Mouse (Mus musculus): ENCODE measurements around the gene Sec22c.

Gene Sec22c

DNA sequence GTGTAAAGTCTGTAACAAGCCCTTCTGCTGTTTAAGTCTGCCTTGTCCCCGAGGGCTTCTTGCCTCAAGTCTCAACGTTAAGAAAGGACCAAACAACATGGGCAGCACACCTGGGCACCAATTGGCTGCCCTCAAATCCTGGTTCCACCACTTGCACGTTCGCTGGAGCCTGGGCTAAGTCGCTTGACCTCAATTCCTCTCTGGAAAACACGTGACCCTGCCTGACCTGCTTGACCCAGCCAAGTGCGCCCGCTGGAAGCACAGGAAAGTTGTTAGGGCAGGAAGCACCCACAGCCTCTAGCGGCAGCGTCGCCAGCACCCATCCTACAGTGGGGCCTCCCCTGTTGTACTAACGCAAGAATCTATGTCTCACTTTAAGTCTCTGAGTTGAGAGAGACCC, 10.6 kb downstream of the Sec22c start:
- DNase-seq (ENCODE audit: low read depth) = no peak

DNA sequence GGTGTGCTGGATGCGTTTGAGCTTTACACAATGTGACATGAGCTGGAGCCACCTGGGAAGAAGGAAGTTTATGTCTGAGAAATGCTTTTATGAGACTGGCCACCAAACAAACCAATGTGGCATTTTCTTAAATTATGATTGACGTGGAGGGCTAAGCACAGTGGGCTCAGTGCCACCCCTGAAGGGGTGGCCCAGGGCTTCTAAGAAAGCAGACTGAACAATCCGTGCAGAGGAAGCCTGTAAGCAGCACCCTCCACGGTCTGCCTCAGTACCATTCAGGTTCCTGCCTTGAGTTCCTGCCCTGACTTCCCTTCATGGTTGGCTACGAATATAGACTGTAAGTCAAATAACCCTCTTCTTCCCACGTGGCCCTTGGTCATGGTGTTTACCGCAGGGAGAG, 14.6 kb downstream of the Sec22c start:
- no peak for DNase-seq (ENCODE audit: low read depth)

- no peak for DNase-seq (ENCODE audit: low read depth)
These were observed 15.1 kb downstream of the Sec22c start for GRCm38 (mm10) chr9:121690200-121690651.

GRCm38 (mm10) chr9:121684702-121685101, 20.6 kb downstream of the Sec22c start:
- DNase-seq (ENCODE audit: low read depth) = no peak

DNA sequence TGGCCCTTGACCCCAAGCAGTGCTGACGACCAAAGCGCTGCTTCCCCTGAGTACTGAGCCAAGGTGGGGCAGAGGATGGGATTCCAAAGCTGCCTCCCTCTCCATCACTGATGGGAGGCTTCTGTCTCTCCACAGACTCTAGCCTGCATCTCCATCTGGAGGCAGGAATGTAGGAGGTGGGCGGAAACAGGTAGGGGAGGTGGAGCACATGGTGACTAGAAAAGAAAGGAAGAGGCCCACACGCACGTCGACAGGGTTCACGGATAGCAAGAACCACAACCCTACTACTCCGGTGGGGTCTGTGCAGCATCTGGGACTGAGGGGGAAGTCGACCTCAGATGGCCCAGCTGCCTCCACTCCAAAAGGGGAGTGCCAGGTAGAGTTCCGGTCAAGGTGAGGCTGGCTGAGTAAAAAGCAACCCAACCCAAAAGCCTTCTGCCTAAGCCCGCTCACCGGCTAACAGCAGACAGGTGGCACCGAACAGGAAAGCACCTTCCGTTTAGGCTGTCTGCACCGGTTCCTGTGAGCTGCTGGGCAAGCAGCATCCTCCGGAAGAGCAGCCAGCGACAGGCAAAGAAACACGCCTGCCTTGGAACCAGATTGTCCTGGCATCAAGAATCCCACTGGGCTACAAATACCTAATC, 23.1 kb downstream of the Sec22c start:
- DNase-seq (ENCODE audit: low read depth) = no peak

GRCm38 (mm10) chr9:121681191-121681590, 24.1 kb downstream of the Sec22c start:
- DNase-seq (ENCODE audit: low read depth) = no peak

DNA sequence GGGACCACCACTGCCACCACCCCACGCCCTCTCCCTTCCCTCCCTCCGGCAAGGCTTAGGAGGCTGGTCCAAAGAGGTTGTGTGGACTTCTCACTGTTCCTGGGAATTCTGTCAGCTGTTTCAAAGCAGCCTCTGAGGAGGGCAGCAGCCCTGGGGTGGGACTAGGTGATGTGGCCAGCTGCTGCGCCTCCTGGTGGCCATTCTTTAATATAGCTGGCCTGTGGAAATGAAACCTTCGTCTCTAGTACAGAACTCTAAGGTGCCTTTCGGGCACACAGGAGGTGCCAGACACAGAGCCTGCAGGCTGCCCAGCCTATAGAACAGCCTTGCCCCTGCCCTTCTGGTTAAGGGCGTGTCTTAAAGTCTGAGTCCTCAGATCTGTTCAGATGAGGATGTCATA, 25.7 kb downstream of the Sec22c start:
- peak; percentile 91 for DNase-seq (ENCODE audit: low read depth)

DNA sequence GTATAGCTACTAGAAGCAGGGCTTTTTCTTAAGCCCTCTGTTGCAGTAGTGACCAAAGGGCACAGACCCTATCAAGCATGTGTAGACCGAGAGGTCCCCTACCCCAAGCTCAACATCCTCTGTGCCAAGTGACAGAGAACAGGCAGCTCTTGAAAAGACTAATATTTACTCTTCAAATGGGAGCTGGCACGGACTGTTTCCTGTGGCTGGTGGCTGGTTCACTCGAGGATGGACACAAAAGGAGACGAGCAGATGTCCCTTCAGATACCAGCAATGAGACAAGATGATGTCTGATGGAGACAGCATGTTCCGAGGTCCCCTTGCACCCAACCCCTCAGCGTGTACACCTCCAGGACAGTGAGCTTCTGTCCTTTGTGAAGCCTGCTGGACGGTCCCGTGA, 27.8 kb downstream of the Sec22c start:
- no peak for DNase-seq (ENCODE audit: low read depth)

DNA sequence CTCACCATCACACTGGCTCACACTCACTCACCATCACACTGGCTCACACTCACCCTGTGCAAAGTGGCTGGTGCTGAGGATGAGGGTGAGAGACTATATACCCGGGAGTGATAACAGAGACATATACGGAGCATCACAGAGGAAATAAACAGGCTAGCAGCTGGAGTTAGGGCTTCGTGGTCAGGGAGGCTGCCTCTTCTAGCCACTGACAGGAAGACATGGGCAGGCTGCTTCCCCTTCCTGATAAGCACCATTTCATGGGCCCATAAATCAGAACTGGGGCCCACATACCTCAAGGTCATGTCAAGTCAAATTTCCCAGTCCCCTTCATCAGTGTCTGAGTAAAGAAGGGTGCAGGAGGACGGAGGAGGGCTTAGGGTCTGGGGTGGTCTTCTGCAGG, 28.2 kb downstream of the Sec22c start:
- no peak for DNase-seq (ENCODE audit: low read depth)

GRCm38 (mm10) chr9:121675556-121675955, 29.7 kb downstream of the Sec22c start:
- no peak for DNase-seq (ENCODE audit: low read depth)

DNA sequence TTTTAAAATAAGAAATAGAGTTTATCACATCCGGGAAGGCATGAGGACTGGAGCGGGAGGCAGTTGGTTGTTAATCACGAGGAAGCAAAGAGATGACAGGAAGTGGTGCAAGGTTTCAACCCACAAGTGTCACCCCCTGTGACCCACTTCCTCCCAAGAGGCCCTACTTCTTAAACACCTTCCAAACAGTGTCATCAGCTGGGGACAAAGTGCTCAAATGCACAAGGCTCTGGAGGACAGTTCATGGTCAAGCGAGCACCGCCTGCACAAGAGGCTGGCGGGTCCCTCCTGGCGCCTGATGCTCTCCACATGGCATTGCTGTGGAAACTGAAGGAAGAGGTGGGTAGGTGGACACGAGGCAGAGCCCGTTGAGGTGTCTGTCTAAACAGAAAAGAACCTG, 30.3 kb downstream of the Sec22c start:
- DNase-seq (ENCODE audit: low read depth) = no peak

DNA sequence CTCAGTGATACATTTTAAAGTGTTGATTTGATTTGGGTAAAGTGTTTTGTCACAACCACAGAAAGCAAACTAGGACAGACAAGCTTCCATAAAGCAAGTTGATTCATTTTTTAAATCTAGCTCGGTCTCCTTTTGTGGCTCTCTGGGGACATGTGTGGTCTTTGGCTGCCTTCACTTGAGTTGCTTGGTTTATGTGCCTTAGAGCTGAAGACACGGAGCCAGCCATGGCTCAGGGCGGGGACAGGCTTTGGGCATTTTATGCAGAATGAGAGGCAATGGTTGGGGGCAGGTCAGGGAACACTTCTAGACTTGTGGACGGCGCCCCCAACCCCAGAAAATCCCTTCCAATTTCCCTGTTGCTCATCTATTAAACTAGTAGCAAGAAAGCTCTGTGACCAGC, 31.6 kb downstream of the Sec22c start:
- DNase-seq (ENCODE audit: low read depth) = no peak

GRCm38 (mm10) chr9:121672311-121672710, 33.0 kb downstream of the Sec22c start:
- DNase-seq (ENCODE audit: low read depth) = peak; percentile 95

DNA sequence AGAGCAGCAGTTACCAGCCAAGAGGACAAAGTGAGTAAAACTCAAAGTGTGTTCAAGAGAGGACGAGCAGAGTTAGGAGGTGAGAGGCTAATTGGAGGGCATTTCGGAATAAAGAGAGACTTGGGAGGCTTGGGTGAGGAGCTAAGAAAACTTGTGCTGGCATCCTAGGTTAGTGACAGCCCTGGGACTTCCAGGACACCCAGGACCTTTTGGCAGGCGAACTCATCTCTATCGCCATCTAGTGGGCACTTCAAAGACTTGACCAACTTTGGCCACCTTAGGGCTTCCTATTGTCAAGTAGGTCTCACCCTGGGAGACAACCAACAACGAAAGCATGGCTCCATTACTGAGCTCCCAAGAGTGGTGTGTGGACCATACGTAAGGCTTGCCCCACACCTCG, 34.0 kb downstream of the Sec22c start:
- DNase-seq (ENCODE audit: low read depth) = peak; percentile 31

- peak; percentile 87 for DNase-seq (ENCODE audit: low read depth)
These were observed 35.9 kb downstream of the Sec22c start for GRCm38 (mm10) chr9:121669348-121669791.

DNA sequence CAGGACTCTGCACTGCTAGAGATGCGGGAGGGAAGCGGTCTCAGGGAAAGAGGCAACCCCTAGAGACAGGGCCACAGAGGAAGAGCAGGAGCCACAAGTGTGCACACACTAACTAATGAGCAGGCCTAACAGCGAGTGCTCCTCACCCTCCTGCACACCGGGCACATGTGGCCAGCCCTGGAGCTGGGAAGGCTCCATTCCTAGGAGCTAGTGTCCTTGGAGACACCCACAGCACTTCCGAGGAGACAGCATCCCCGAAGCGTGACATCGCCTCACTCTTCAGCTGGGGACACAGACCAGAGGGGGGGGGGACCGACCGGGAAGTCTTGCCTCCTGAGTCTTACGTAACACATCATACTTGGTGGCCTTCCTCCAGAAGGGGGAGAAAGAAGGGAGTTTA, 37.5 kb downstream of the Sec22c start:
- no peak for DNase-seq (ENCODE audit: low read depth)

DNA sequence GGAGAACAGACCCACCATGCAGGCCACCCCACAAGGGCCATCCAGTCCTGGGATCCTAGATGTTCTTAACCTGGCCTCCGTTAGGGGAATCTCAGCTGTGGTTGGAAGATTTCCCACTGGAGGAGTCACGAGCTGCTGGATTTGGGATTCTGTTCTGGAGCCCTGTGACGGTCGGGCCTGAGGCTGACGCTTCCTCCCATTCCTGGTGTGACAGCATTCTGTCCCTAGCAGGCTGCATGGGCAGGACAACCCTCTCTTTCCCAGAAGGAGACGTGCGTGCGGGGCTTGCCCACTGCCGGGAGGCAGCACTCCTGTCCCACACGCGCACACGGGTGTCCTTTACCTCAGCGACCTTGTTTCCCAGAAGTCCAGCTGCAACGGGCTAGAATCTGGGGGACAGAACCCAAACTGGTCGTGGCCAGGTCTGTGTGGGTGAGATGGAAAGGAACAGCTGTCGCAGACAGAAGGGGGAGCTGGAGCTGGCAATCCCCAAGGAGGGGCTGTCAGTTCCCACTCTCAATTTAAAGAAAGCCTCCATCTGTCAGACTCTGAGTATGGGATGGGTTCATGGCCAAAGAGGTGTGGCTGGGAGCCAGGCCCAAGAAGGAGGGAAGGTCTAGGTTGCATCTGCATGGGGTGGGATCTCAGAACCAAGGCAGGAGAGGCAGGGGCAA, 38.2 kb downstream of the Sec22c start:
- DNase-seq (ENCODE audit: low read depth) = no peak

DNA sequence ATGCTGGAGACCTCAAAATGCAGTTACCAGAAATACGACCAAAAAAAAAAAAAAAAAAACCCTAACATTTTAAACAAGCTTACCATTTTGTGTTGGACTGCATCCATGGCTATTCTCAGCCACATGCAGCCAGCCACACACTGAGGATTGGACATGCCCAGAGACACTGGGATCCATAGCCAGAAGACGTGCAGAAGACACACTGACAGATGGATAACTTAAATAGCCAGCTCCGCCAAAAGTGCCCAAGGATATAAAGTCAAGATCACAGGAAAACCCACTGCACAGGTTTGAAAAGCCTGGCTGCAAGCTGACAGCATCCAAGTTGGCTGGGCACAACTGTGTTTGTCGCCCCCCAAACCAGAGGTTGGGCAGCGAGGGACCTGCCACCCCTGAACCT, 41.2 kb downstream of the Sec22c start:
- DNase-seq (ENCODE audit: low read depth) = no peak

DNA sequence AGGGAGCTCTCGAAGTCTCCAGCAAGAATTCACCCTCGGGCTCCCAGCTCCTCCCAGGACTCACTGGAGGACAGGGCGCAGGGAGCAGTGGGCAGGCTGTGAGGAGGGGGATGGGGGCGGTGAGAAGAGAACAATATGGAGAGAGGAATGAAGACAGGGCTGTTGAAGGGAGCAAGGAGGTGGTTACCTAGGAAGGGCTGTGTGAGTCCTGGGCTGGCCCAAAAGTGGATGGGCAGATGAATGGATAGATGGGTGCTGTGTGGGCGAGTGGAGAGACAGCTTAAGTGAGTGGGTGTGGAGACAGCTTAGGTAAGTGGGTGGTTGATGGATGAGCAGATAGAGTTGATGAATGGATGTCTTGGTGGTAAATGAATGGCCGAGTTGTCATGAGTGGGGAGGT, 41.8 kb downstream of the Sec22c start:
- DNase-seq (ENCODE audit: low read depth) = no peak

DNA sequence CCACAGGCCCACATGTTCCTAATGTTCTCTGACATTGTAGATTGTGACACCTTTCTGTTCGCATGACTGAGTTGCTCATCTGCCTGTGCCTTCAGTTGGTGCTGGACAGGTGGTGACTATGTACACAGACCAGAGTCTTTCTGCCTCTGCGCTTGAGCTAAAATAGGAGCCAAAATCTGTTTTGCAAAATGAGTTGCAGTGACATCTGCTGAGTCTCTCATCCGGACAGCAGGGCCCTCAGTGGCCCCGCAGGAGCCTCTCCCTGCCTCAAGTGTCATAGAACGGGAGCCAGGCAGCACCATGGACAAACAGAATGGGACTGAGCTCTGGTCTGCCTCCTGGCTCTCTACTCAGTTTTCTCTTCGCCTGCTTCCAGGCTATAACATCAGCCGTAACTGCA, 45.5 kb downstream of the Sec22c start:
- no peak for DNase-seq (ENCODE audit: low read depth)

DNA sequence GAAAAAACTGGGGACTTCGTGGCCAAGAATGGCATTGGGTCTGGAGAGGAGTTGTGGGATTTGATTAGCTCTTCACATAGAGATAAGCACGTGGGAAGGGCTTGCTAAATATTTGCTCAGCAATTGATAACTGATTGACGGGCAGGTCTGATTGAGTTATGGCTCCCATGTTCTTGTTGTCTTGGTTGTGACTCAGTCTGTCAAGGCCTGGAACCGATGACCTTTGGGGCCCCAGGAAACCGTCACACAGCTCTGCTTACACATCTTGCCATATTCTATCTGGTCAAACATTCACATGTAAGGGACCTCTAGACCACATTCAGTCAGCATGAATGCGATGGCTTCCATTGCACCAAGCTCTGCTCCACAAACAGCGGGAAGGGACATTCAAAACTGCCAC, 47.0 kb downstream of the Sec22c start:
- DNase-seq (ENCODE audit: low read depth) = no peak

- DNase-seq (ENCODE audit: low read depth) = no peak
These were observed 48.1 kb downstream of the Sec22c start for GRCm38 (mm10) chr9:121657143-121657542.

GRCm38 (mm10) chr9:121656322-121656721, 49.0 kb downstream of the Sec22c start:
- DNase-seq (ENCODE audit: low read depth) = no peak

- no peak for DNase-seq (ENCODE audit: low read depth)
These were observed 51.6 kb downstream of the Sec22c start for GRCm38 (mm10) chr9:121653668-121654067.

All from NIH3T3 (cell line).